Mouse (Mus musculus): ENCODE results near the gene E330021D16Rik.

DNA sequence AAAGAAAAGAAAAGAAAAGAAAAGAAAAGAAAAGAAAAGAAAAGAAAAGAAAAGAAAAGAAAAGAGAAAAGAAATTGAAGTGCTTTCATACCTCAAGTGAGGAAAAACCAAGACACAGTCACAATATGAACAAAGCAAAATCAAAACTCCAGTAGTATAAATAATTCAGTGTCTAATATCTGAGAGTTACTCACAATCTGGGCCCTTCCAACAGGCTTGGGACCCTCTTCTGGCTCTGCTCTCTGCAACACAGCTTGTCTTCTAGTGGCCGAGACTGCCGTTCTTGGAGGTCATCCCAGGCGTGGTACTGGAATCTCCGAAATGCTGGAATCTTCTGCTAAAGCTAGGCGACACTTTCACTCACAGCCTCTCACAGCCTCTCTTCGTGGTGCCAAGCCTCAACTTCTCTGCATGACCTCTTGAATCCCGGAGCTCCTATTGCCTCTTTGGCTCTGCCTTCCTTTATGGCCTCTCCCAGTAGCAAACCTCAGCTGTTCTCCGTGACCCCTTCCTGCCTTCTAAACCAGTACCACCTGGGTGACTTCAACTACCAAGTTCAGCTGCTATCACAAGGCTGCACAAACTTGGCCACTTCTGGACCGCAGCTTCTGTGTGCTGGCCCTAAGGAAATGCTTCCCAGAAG is at the start of gene E330021D16Rik:
- TF ChIP-seq POLR2A (IDR thresholded peaks at IDR 0.05; ENCODE audit: borderline replicate concordance, extremely low read depth, insufficient read depth, insufficient read length, poor library complexity, severe bottlenecking) (no peak), CTCF (IDR thresholded peaks at IDR 0.05; ENCODE audit: borderline replicate concordance, extremely low read depth, insufficient read depth, insufficient read length) (no peak)

Data from brain, embryonic 14.5 days (tissue).